Mouse (Mus musculus): ENCODE data around the gene Cd82. TPM values are rescaled to one million over a fixed set of nuclear protein-coding genes. Genes with fewer than 3 reads are reported as not detected.

Gene Cd82
- polyA plus RNA-seq, 1 experiment from 2014 or later = 7.2 TPM

GRCm38 (mm10) chr2:93416874-93417709, 45.8 kb downstream of the Cd82 start:
- Histone ChIP-seq H3K4me3 (no peak overlapping the region), H3K27me3 (ENCODE audit: low read depth, poor library complexity, severe bottlenecking) (peaks cover 31% of the 10 kb centered on the region), H3K9me3 (replicated peaks) (no peaks in the 10 kb centered on the region), H3K27ac (no peak overlapping the region), H3K4me1 (peaks cover 30% of the 10 kb centered on the region), H3K36me3 (no peaks in the 10 kb centered on the region)
- no peak for DNase-seq (ENCODE audit: low spot score)
- 82% methylated on average over 12 of the region's 12 CpGs for WGBS

GRCm38 (mm10) chr2:93415281-93415680, 47.7 kb downstream of the Cd82 start:
- H3K4me1 ChIP-seq = peaks cover 29% of the 10 kb centered on the region
- peak; percentile 77 for DNase-seq (ENCODE audit: low spot score)
- WGBS = 41% methylated on average over 5 of the region's 5 CpGs
- H3K4me3 ChIP-seq = no peak overlapping the region
- H3K9me3 ChIP-seq (replicated peaks) = no peaks in the 10 kb centered on the region
- H3K36me3 ChIP-seq = no peaks in the 10 kb centered on the region
- no peak overlapping the region for H3K27ac ChIP-seq
- peaks cover 27% of the 10 kb centered on the region for H3K27me3 ChIP-seq (ENCODE audit: low read depth, poor library complexity, severe bottlenecking)

- Histone ChIP-seq H3K4me1 (peaks cover 18% of the 10 kb centered on the region), H3K27me3 (ENCODE audit: low read depth, poor library complexity, severe bottlenecking) (peaks cover 18% of the 10 kb centered on the region), H3K9me3 (replicated peaks) (no peaks in the 10 kb centered on the region), H3K36me3 (no peaks in the 10 kb centered on the region), H3K4me3 (no peak overlapping the region), H3K27ac (no peak overlapping the region)
- DNase-seq (ENCODE audit: low spot score) = no peak
- WGBS = 84% methylated on average over 9 of the region's 9 CpGs
These were observed 48.8 kb downstream of the Cd82 start for GRCm38 (mm10) chr2:93414163-93414562.

- no peak overlapping the region for H3K4me3 ChIP-seq
- peak; percentile 72 for DNase-seq (ENCODE audit: low spot score)
- 53% methylated on average over 7 of the region's 7 CpGs for WGBS
These were observed 49.4 kb downstream of the Cd82 start for GRCm38 (mm10) chr2:93413367-93414014.

GRCm38 (mm10) chr2:93412101-93412500, 50.8 kb downstream of the Cd82 start:
- 58% methylated on average over 4 of the region's 4 CpGs for WGBS
- H3K4me3 ChIP-seq = no peak overlapping the region

More at GRCm38 (mm10) chr2:93413367-93414014, 49.4 kb downstream of the Cd82 start:
- H3K36me3 ChIP-seq = no peaks in the 10 kb centered on the region
- H3K9me3 ChIP-seq (replicated peaks) = no peaks in the 10 kb centered on the region
- H3K4me1 ChIP-seq = peaks cover 12% of the 10 kb centered on the region
- H3K27ac ChIP-seq = no peak overlapping the region
- peaks cover 15% of the 10 kb centered on the region for H3K27me3 ChIP-seq (ENCODE audit: low read depth, poor library complexity, severe bottlenecking)

GRCm38 (mm10) chr2:93410899-93411570, 51.9 kb downstream of the Cd82 start:
- Histone ChIP-seq H3K27me3 (ENCODE audit: low read depth, poor library complexity, severe bottlenecking) (peaks cover 15% of the 10 kb centered on the region), H3K36me3 (no peaks in the 10 kb centered on the region), H3K4me3 (no peak overlapping the region), H3K27ac (no peak overlapping the region), H3K9me3 (replicated peaks) (no peaks in the 10 kb centered on the region), H3K4me1 (peaks cover 10% of the 10 kb centered on the region; the same call in 1 of the 2 replicates)
- 68% methylated on average over 12 of the region's 12 CpGs for WGBS
- DNase-seq (ENCODE audit: low spot score) = no peak

More at GRCm38 (mm10) chr2:93412101-93412500, 50.8 kb downstream of the Cd82 start:
- DNase-seq (ENCODE audit: low spot score) = no peak
- peaks cover 15% of the 10 kb centered on the region for H3K27me3 ChIP-seq (ENCODE audit: low read depth, poor library complexity, severe bottlenecking)
- H3K36me3 ChIP-seq = no peaks in the 10 kb centered on the region
- H3K27ac ChIP-seq = no peak overlapping the region
- H3K4me1 ChIP-seq = peaks cover 10% of the 10 kb centered on the region; the same call in 1 of the 2 replicates
- H3K9me3 ChIP-seq (replicated peaks) = no peaks in the 10 kb centered on the region

- H3K9me3 ChIP-seq (replicated peaks) = no peaks in the 10 kb centered on the region
- no peaks in the 10 kb centered on the region for H3K36me3 ChIP-seq
- H3K4me3 ChIP-seq = no peak overlapping the region
- 82% methylated on average over 7 of the region's 7 CpGs for WGBS
- no peak overlapping the region for H3K27ac ChIP-seq
- peaks cover 6% of the 10 kb centered on the region; the same call in 1 of the 2 replicates for H3K27me3 ChIP-seq (ENCODE audit: low read depth, poor library complexity, severe bottlenecking)
- 0 out of 2 replicates have a peak, but pooled peaks cover 4% of the 10 kb centered on the region for H3K4me1 ChIP-seq
- no peak for DNase-seq (ENCODE audit: low spot score)
These were observed 57.9 kb downstream of the Cd82 start for GRCm38 (mm10) chr2:93405017-93405425.

GRCm38 (mm10) chr2:93404169-93404568, 58.8 kb downstream of the Cd82 start:
- Histone ChIP-seq H3K4me1 (0 out of 2 replicates have a peak, but pooled peaks cover 4% of the 10 kb centered on the region), H3K27ac (no peak overlapping the region), H3K36me3 (no peaks in the 10 kb centered on the region), H3K4me3 (no peak overlapping the region), H3K9me3 (replicated peaks) (no peaks in the 10 kb centered on the region), H3K27me3 (ENCODE audit: low read depth, poor library complexity, severe bottlenecking) (peaks cover 6% of the 10 kb centered on the region; the same call in 1 of the 2 replicates)
- no peak for DNase-seq (ENCODE audit: low spot score)
- 38% methylated on average over 4 of the region's 4 CpGs for WGBS

GRCm38 (mm10) chr2:93403267-93403666, 59.7 kb downstream of the Cd82 start:
- WGBS = 93% methylated on average over 6 of the region's 6 CpGs

GRCm38 (mm10) chr2:93391198-93391597, 71.7 kb downstream of the Cd82 start:
- peaks cover 13% of the 10 kb centered on the region for H3K4me1 ChIP-seq
- H3K27me3 ChIP-seq (ENCODE audit: low read depth, poor library complexity, severe bottlenecking) = no peaks in the 10 kb centered on the region
- 82% methylated on average over 6 of the region's 6 CpGs for WGBS
- no peaks in the 10 kb centered on the region for H3K36me3 ChIP-seq
- no peak overlapping the region for H3K4me3 ChIP-seq
- H3K27ac ChIP-seq = no peak overlapping the region
- DNase-seq (ENCODE audit: low spot score) = no peak
- no peaks in the 10 kb centered on the region for H3K9me3 ChIP-seq (replicated peaks)

More at GRCm38 (mm10) chr2:93403267-93403666, 59.7 kb downstream of the Cd82 start:
- DNase-seq (ENCODE audit: low spot score) = no peak
- H3K27me3 ChIP-seq (ENCODE audit: low read depth, poor library complexity, severe bottlenecking) = peaks cover 6% of the 10 kb centered on the region; the same call in 1 of the 2 replicates
- no peak overlapping the region for H3K4me3 ChIP-seq
- 0 out of 2 replicates have a peak, but pooled peaks cover 4% of the 10 kb centered on the region for H3K4me1 ChIP-seq
- H3K36me3 ChIP-seq = no peaks in the 10 kb centered on the region
- H3K27ac ChIP-seq = no peak overlapping the region
- no peaks in the 10 kb centered on the region for H3K9me3 ChIP-seq (replicated peaks)

- Histone ChIP-seq H3K4me3 (no peak overlapping the region), H3K9me3 (replicated peaks) (no peaks in the 10 kb centered on the region), H3K36me3 (no peaks in the 10 kb centered on the region), H3K27ac (peak overlapping the region; percentile 15; the same call in 1 of the 2 replicates), H3K27me3 (ENCODE audit: low read depth, poor library complexity, severe bottlenecking) (no peaks in the 10 kb centered on the region), H3K4me1 (peaks cover 13% of the 10 kb centered on the region)
- WGBS = 52% methylated on average over 11 of the region's 11 CpGs
- no peak for DNase-seq (ENCODE audit: low spot score)
These were observed 72.6 kb downstream of the Cd82 start for GRCm38 (mm10) chr2:93390170-93390926.

GRCm38 (mm10) chr2:93386958-93387357, 76.0 kb downstream of the Cd82 start:
- DNase-seq (ENCODE audit: low spot score) = no peak
- WGBS = 79% methylated on average over 4 of the region's 4 CpGs
- Histone ChIP-seq H3K9me3 (replicated peaks) (no peaks in the 10 kb centered on the region), H3K27ac (no peak overlapping the region), H3K27me3 (ENCODE audit: low read depth, poor library complexity, severe bottlenecking) (no peaks in the 10 kb centered on the region), H3K4me3 (no peak overlapping the region), H3K36me3 (no peaks in the 10 kb centered on the region), H3K4me1 (peaks cover 16% of the 10 kb centered on the region)
